Mouse (Mus musculus) layer of hippocampus, adult 6 months (tissue): Measurements from ENCODE around the gene Serpina3i. TPM values are rescaled to one million over a fixed set of nuclear protein-coding genes. Genes with fewer than 3 reads are reported as not detected.

Experiments used
- long read RNA-seq, 2 experiments: library from polyadenylated mRNA; unstranded; transcript quantifications; one replicate each; pipeline ENCODE4 v2.0.0; 2019 to 2020
- polyA plus RNA-seq: library from polyadenylated mRNA; unstranded; fragments of <200 nt; fragmentation: Nextera tagmentation; gene quantifications from 2 replicates; pipeline ENCODE4 v1.2.3, GENCODE M21; 2021

The Serpina3i gene
- 0.06 TPM in 1 of 2 replicates, not detected in the other for polyA plus RNA-seq
- long read RNA-seq, experiment 1: 0 reads
- long read RNA-seq, experiment 2: 0 reads

DNA sequence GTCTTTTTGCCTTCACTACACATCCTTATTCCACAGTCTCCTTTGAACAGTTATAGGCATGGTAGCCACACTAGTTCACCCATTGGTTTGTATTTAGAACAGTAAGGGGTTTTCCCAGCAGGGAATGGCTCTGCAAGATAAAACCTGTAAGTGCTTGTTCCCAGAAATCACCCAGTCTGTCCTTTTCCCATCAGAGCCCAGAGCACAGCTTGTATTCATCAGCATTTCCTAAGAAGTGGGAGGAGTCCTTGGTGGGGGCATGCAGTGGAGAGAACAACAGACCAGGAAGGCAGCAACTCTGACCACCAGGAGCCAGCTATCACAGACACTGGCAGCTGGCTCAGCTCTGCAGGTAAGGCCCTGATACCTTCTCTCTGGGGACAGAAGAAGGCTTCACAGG, at the start of gene Serpina3i:
Gene Serpina3i (plus strand): TSS at position 260 of the 400 bp plus-strand sequence.

DNA sequence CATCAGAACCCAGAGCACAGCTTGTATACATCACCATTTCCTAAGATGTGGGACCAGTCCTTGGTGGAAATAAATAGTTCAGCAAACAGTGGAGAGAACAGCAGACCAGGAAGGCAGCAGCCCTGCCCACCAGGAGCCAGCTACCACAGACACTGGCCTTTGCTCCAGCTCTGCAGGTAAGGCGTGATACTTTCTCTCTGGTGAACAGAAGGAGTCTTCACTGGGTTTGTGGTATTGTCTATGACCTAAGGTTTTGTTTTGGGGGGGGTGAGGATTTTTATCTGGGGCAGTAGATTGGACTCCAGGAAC, 48.5 kb upstream of the Serpina3i start, which contains the start of gene Serpina3f:
Gene Serpina3f (plus strand): TSS at position 100 of the 309 bp plus-strand sequence.

DNA sequence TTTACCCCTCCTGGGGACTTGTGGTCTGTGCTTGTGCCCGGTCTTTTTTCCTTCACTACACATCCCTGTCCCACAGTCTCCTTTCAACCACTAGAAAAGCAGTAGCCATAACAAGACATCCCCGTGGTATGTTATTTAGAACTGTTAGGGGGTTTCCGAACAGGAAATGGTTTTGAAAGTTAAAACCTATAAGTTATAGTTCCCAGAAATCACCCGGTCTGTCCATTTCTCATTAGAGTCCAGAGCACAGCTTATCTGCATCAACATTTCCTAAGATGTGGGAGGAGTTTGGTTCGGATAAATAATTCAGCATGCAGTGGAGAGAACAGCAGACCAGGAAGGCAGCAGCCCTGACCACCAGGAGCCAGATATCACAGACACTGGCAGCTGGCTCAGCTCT, 27.0 kb upstream of the Serpina3i start, which contains the start of gene Serpina3g:
Gene Serpina3g (plus strand): TSS at position 331 of the 400 bp plus-strand sequence.

DNA sequence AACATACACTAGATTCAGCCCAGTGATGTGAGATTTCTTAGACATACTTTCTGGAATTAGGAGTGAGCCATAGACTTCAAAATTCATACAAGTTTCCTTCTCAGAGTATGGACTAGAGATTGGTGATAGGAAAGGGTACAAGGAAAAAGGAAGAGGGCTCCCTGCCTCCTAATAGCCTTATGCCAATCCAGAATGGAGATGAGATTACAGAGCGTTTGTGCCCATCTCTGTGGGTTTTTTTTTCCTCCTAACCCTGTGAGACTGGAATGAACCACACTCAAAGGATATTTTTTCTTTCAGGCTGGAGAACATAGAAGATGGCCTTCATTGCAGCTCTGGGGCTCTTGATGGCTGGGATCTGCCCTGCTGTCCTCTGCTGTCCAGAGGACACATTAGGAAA, 51.3 kb downstream of the Serpina3i start, which contains the start of gene Serpina3j:
Gene Serpina3j (plus strand): TSS at position 301 of the 400 bp plus-strand sequence.

Other genes starting within 250 kb of the Serpina3i start
- 0.04 and 0.73 TPM in 2 replicates for gene Serpina9, start 249.4 kb upstream of the Serpina3i start, polyA plus RNA-seq
- 0.05 and 0.06 TPM in 2 replicates for gene Serpina12, start 218.7 kb upstream of the Serpina3i start, polyA plus RNA-seq
- not detected in 2 replicates for gene Serpina5, start 162.0 kb upstream of the Serpina3i start, polyA plus RNA-seq
- not detected in 2 replicates for gene Serpina3a, start 150.4 kb upstream of the Serpina3i start, polyA plus RNA-seq
- gene Serpina3b, start 135.1 kb upstream of the Serpina3i start, polyA plus RNA-seq: not detected in 2 replicates
- 0.16 and 0.20 TPM in 2 replicates for gene Serpina3c, start 109.3 kb upstream of the Serpina3i start, polyA plus RNA-seq
- not detected in 2 replicates for gene Serpina3f, start 48.6 kb upstream of the Serpina3i start, polyA plus RNA-seq
- 1.2 and 1.6 TPM in 2 replicates for gene Serpina3g, start 26.9 kb upstream of the Serpina3i start, polyA plus RNA-seq
- not detected in 2 replicates for gene Serpina3j, start 51.4 kb downstream of the Serpina3i start, polyA plus RNA-seq
- not detected in 2 replicates for gene Serpina3k, start 75.4 kb downstream of the Serpina3i start, polyA plus RNA-seq
- 0.14 TPM in 1 of 2 replicates, not detected in the other for gene Serpina3m, start 75.4 kb downstream of the Serpina3i start, polyA plus RNA-seq
- 30.3 and 36.1 TPM in 2 replicates for gene Serpina3n, start 143.6 kb downstream of the Serpina3i start, polyA plus RNA-seq
- gene Gsc, start 210.2 kb downstream of the Serpina3i start, polyA plus RNA-seq: 0.23 TPM in 1 of 2 replicates, not detected in the other